ENCODE assay signal across 9 mouse cellular contexts in the genomic region with DNA sequence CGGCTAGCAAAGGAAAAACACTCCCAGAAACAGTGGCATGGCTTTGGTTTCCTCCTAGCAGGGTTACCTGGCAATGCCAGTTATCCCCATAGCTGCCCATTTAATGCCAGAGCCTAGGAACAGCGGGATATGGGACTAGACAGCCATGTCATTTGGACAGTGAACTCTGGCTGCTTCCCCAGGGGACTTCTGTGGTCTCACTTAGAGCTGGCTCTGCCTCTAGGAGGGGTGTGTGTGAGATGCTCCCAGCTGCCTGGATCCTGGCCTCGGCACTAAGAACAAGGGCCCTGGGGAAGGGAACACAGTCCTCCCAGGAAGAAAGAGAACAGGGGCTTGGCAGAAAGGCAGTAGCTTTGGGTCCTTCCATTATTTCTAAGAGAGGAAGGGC.
DNase-seq lines count a peak whose midpoint lies in the region; ATAC-seq and TF ChIP-seq lines count a peak whose summit lies in the region.
"Had no signal": no experiment of that assay in that cellular context is flagged by ENCODE, and none has a peak within 500 bp of the region (broad histone marks: within the 10 kb centered on the region; RNA-seq: fewer than 3 reads in every experiment).

No protein-coding gene starts in this region.

- 23% methylated on average over 3 of the region's 3 CpGs for WGBS in forebrain, embryonic 10.5 days
- 9% methylated on average over 3 of the region's 3 CpGs for WGBS in limb, embryonic 14.5 days

- H3K27me3 ChIP-seq in E14TG2a.4 (ENCODE audit: insufficient read depth, low read length): no peaks in the 10 kb centered on the region
- peaks cover 7% of the 10 kb centered on the region for H3K27me3 ChIP-seq in forebrain, embryonic 10.5 days (ENCODE audit: poor library complexity, severe bottlenecking)
- H3K27me3 ChIP-seq in limb, embryonic 14.5 days (ENCODE audit: control insufficient read depth, insufficient read depth, low read length): no peaks in the 10 kb centered on the region

- intact Hi-C loops in gastrocnemius, postnatal 14 days (cut with DNase I; ENCODE audit: low total_unique reads): no loop called here
- intact Hi-C loops in gastrocnemius, postnatal 36 days (cut with DNase I): no loop called here

- H3K4me3 ChIP-seq in E14TG2a.4 (replicated peaks; ENCODE audit: low read length): peak overlapping the region; percentile 67
- H3K4me3 ChIP-seq in forebrain, embryonic 10.5 days: peak overlapping the region; percentile 49
- H3K4me3 ChIP-seq in limb, embryonic 14.5 days (replicated peaks; ENCODE audit: low read length): peak overlapping the region; percentile 47

- H3K4me2 ChIP-seq in limb, embryonic 14.5 days (replicated peaks; ENCODE audit: low read depth, low read length, severe bottlenecking): peak overlapping the region; percentile 68

- DNase-seq in gastrocnemius, postnatal 14 days: peak; percentile 33
- no peak for DNase-seq in gastrocnemius, postnatal 36 days
- no peak for DNase-seq in forebrain, embryonic 10.5 days (ENCODE audit: extremely low spot score, low spot score)
- no peak for DNase-seq in limb, embryonic 14.5 days (ENCODE audit: low spot score)
- no peak for DNase-seq in thymus, postnatal 14 days
- no peak for DNase-seq in layer of hippocampus, adult 8-10 months (ENCODE audit: low spot score in 2 of 2)
- DNase-seq in adrenal gland, adult 2 months: no peak
- DNase-seq: right cerebral cortex, postnatal 25 days had no signal

- peaks cover 72% of the 10 kb centered on the region for H3K4me1 ChIP-seq in E14TG2a.4 (replicated peaks; ENCODE audit: low read depth, low read length)
- peaks cover 37% of the 10 kb centered on the region for H3K4me1 ChIP-seq in forebrain, embryonic 10.5 days
- peaks cover 19% of the 10 kb centered on the region; the same call in 1 of the 2 replicates for H3K4me1 ChIP-seq in limb, embryonic 14.5 days (ENCODE audit: control insufficient read depth, insufficient read depth, low read length)

- H3K9ac ChIP-seq in limb, embryonic 14.5 days (ENCODE audit: low read depth, low read length, severe bottlenecking): peak overlapping the region; percentile 60

- H3K9me3 ChIP-seq in E14TG2a.4 (ENCODE audit: low read length): no peaks in the 10 kb centered on the region
- H3K9me3 ChIP-seq in forebrain, embryonic 10.5 days: no peaks in the 10 kb centered on the region
- H3K9me3 ChIP-seq in limb, embryonic 14.5 days (ENCODE audit: control insufficient read depth, low read length): no peaks in the 10 kb centered on the region

- peak overlapping the region; percentile 84 for H3K27ac ChIP-seq in forebrain, embryonic 10.5 days
- H3K27ac ChIP-seq in limb, embryonic 14.5 days (replicated peaks; ENCODE audit: low read depth, low read length): no peak overlapping the region

- TF ChIP-seq CTCF in E14TG2a.4 (conservative IDR thresholded peaks at IDR 0.05; ENCODE audit: low read length): no peak

- no peaks in the 10 kb centered on the region for H3K36me3 ChIP-seq in E14TG2a.4 (ENCODE audit: insufficient read depth, low read length)
- no peaks in the 10 kb centered on the region; the same call in 1 of the 2 replicates for H3K36me3 ChIP-seq in forebrain, embryonic 10.5 days (replicated peaks)
- H3K36me3 ChIP-seq in limb, embryonic 14.5 days (ENCODE audit: control insufficient read depth, insufficient read depth, low read length): no peaks in the 10 kb centered on the region

- ATAC-seq in limb, embryonic 14.5 days (ENCODE audit: low FRiP score, low read depth): no peak

- TF ChIP-seq POLR2A in limb, embryonic 14.5 days (IDR thresholded peaks at IDR 0.05; ENCODE audit: borderline replicate concordance, extremely low read depth, insufficient read depth, insufficient read length): no peak
